Mouse (Mus musculus) frontal cortex, postnatal 25 days (tissue): Measurements from ENCODE around the gene Ccdc141.

Experiments
- DNase-seq, 2 experiments: peaks; one replicate each; pipeline ENCODE4 v3.0.0; 2022; ENCODE audit warnings: low spot score in 2 of 2

Gene Ccdc141

GRCm38 (mm10) chr2:76977650-76978049 is 192.8 kb downstream of the Ccdc141 start:
- DNase-seq, result no peak

DNA sequence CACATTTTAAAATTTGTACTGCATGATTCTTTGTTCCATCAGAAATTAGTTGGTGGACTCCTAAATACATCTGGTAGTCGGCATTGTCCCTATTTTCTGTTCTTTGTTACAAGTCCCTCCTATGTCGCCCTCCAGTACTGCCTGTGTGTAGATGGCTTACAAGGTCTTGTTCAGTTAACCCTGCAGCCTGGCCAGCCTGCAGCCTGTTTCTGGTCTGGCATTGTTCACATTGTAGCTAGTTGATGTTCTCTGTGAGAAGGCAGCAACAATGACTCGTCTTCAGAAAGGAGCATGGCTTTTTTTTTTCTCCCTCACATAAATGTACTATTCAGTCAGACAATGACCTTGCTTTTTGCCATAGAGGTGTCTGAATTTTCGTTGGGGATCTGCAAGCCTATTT is 198.4 kb downstream of the Ccdc141 start:
- no peak for DNase-seq

DNA sequence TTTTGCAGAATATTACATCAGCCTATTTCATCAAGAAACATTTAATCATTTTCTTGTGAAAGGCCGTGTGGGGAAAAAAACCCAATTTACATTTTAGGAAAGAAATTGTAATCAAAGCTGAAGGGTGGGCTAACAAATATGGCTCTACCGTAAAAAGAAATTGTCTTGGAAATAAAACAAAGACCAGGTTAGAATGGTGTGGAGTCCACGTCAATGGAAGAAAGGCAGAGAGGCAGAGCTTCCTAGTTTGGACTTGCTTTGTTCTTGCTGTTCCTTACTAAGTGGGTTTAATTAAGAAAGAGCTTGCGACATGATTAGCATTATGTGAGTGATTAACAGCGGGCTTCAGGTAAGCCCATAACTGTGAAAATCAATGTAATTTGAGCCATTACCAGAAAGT is 199.4 kb downstream of the Ccdc141 start:
- no peak for DNase-seq

- no peak for DNase-seq
Observed at GRCm38 (mm10) chr2:76970669-76971068, 199.8 kb downstream of the Ccdc141 start.

- no peak for DNase-seq
Observed at GRCm38 (mm10) chr2:76970204-76970603, 200.2 kb downstream of the Ccdc141 start.

DNA sequence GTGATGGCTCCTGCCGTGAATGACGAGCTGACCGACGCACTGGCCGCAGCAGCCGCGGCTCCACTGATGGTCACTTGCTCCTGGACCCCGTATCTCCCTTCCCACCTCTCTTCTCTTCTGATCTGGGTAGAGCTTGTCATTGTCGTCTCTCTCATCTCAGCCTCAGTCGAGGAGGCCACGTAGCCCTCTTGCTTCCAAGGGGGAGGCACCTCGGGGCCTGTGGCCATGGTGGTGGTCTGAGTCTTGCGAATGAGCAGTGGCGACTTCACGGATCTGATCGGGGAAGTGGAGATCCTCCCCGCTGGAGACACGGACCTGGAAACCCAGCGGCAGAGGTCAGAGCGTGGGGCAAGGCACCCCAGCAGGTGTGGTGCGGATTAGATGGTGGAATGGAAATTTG is 200.8 kb downstream of the Ccdc141 start:
- no peak for DNase-seq

- DNase-seq, result peak; percentile 62 to 72
Observed at GRCm38 (mm10) chr2:76968919-76969318, 201.5 kb downstream of the Ccdc141 start.

- no peak for DNase-seq
Observed at GRCm38 (mm10) chr2:76966582-76966981, 203.9 kb downstream of the Ccdc141 start.

GRCm38 (mm10) chr2:76966013-76966412 is 204.4 kb downstream of the Ccdc141 start:
- DNase-seq, result no peak

- no peak for DNase-seq
Observed at GRCm38 (mm10) chr2:76965542-76965941, 204.9 kb downstream of the Ccdc141 start.

DNA sequence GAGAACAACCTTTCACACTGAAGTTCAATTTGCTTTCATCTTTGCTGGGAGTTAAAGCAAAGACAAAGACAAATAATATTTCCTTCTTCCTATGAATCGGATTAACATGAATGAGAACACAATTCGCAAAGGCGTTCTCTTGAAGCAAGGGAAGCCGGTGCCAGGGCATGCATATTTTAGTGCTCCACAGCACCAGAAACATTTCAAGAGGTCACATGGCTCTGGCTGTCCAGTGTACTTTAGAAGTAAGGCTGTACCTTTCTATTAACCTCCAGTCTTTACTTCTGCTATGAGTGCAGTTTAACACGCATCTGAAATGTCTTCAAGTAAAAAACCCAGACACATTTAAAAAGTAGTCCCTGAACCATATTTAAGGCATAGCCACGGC is 208.4 kb downstream of the Ccdc141 start:
- DNase-seq, result no peak

- DNase-seq, result no peak
Observed at GRCm38 (mm10) chr2:76961420-76962044, 208.9 kb downstream of the Ccdc141 start.
